Mouse (Mus musculus): Measurements from ENCODE around the gene Gramd1b. TPM values are rescaled to one million over a fixed set of nuclear protein-coding genes. Genes with fewer than 3 reads are reported as not detected.

Gramd1b gene
- polyA plus RNA-seq, 1 experiment from 2014 or later: 2.2 TPM

DNA sequence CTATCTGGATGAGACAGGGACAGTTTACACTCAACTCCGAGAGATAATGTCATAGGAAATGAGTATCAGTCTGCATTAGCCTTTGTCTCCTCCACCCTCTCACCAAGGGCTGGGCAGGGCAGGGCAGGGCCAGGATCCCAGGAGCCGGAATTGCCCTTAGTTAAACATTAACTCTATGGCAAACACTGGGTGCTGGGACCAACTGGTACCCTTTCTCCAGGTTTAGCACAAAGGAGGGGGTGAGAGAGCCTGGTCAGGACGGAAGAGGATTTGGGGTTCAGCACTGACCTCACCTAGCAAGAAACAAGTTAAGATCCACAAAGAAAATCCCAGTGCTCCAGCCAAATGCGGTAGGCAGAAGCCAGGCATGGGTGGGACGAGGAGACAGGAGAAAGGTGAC, 208.0 kb downstream of the Gramd1b start:
- peaks cover 16% of the 10 kb centered on the region; the same call in 1 of the 2 replicates for H3K4me1 ChIP-seq (ENCODE audit: insufficient read depth, low read depth, low read length)
- 45% methylated on average over 5 of the region's 5 CpGs for WGBS
- H3K27ac ChIP-seq (ENCODE audit: low read length): no peak overlapping the region
- no peak overlapping the region for H3K4me3 ChIP-seq (ENCODE audit: low read depth, low read length)
- no peaks in the 10 kb centered on the region for H3K27me3 ChIP-seq (replicated peaks; ENCODE audit: insufficient read depth, low read length)
- peak; percentile 25; the same call in 1 of the 2 replicates for ATAC-seq
- no peaks in the 10 kb centered on the region for H3K36me3 ChIP-seq (ENCODE audit: insufficient read depth, low read length)
- no peak overlapping the region for H3K9ac ChIP-seq (replicated peaks; ENCODE audit: low read depth)
- no peak overlapping the region for H3K4me2 ChIP-seq (replicated peaks; ENCODE audit: low read depth, low read length)
- DNase-seq (ENCODE audit: low spot score): peak; percentile 38
- H3K9me3 ChIP-seq (ENCODE audit: low read length): no peaks in the 10 kb centered on the region
- TF ChIP-seq CTCF (IDR thresholded peaks at IDR 0.05): no peak

DNA sequence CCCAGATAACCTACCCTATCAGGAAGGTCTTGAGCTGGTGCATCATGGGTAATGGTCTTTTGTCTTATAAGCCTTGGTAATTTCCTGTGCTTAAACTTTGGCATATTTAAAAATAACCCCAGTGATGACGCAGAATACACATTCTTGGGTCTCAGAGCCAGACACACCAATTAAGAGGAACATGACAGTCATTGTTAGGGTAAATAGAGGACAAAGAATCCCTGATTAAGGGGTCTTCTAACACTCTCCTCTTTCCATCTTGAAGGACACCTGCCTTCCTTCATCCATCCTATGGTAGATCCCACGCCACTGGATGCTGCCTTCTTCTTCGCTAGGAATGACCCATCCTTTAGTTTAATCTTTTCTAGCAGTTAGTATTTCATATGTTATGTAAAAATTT, 208.8 kb downstream of the Gramd1b start:
- DNase-seq (ENCODE audit: low spot score) (no peak), ATAC-seq (no peak)
- H3K4me3 ChIP-seq (ENCODE audit: low read depth, low read length): no peak overlapping the region
- H3K9me3 ChIP-seq (ENCODE audit: low read length): no peaks in the 10 kb centered on the region
- no peak overlapping the region for H3K4me2 ChIP-seq (replicated peaks; ENCODE audit: low read depth, low read length)
- no peaks in the 10 kb centered on the region for H3K36me3 ChIP-seq (ENCODE audit: insufficient read depth, low read length)
- H3K4me1 ChIP-seq (ENCODE audit: insufficient read depth, low read depth, low read length): peaks cover 16% of the 10 kb centered on the region; the same call in 1 of the 2 replicates
- WGBS: 87% methylated on average over 3 of the region's 3 CpGs
- no peaks in the 10 kb centered on the region for H3K27me3 ChIP-seq (replicated peaks; ENCODE audit: insufficient read depth, low read length)
- H3K27ac ChIP-seq (ENCODE audit: low read length): no peak overlapping the region
- TF ChIP-seq EP300 (IDR thresholded peaks at IDR 0.05) (no peak), CTCF (IDR thresholded peaks at IDR 0.05) (no peak)
- no peak overlapping the region for H3K9ac ChIP-seq (replicated peaks; ENCODE audit: low read depth)

DNA sequence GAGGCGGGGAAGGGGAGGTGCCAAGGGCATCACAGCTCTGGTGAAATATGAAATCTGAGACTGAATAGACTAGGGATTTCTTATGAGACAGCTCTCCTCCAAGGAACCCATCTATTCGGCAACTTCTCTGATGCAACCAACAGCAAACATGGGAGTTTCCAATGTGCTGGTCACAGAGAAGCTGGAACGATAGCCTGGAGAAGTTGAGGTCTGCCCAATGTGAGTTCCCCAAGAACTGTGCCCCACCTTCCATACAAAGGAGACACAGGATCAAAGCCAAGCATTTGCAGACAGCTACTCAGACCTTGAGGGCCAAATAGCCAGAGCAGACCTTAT, 209.5 kb downstream of the Gramd1b start:
- no peak for ATAC-seq
- DNase-seq (ENCODE audit: low spot score): no peak
- 28% methylated on average over 3 of the region's 3 CpGs for WGBS
- Histone ChIP-seq H3K4me2 (replicated peaks; ENCODE audit: low read depth, low read length) (no peak overlapping the region), H3K27me3 (replicated peaks; ENCODE audit: insufficient read depth, low read length) (no peaks in the 10 kb centered on the region), H3K4me3 (ENCODE audit: low read depth, low read length) (no peak overlapping the region), H3K9ac (replicated peaks; ENCODE audit: low read depth) (no peak overlapping the region), H3K27ac (ENCODE audit: low read length) (peak overlapping the region; percentile 40), H3K9me3 (ENCODE audit: low read length) (no peaks in the 10 kb centered on the region), H3K36me3 (ENCODE audit: insufficient read depth, low read length) (no peaks in the 10 kb centered on the region), H3K4me1 (ENCODE audit: insufficient read depth, low read depth, low read length) (peaks cover 16% of the 10 kb centered on the region; the same call in 1 of the 2 replicates)
- TF ChIP-seq EP300 (IDR thresholded peaks at IDR 0.05) (no peak), CTCF (IDR thresholded peaks at IDR 0.05) (no peak)

DNA sequence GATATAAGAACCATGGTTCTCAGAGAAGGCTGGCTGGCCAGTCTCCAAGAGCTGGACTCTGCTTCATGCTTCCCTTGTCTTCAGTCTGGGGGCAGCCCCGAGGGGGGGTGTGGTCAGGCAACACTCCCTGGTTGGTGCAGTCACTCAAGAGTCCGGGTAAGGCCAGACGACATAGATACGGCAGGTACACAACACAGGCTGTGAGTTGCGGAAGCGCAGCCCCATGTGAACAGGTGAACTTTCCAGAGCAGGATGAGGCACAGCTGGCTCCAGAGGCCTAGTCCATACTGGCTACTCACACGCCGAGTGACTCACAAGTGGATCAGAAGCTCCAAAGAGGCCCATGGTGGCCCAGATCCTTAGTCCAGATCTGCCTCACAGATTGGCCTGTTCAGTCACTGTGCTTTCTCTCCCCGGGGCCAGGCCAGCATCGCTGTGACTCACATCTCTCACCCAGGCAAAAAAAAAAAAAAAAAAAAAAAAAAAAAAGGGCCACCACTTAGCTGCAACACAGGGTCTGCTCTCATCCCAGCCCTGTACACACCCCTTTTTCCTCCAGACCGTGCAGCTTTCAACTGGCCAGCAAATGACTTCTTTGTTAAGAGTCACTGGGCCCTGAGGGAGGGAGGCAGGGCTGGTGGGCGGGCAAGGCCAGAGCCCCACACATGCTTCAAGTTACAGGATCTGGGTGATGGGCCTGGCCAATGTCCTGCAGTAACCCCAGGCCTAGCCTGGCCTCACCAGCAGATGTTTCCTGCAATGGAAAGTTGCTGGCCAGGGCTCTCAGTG, 210.1 kb downstream of the Gramd1b start:
- 39% methylated on average over 11 of the region's 12 CpGs for WGBS
- ATAC-seq (peak; percentile 92), DNase-seq (ENCODE audit: low spot score) (peak; percentile 95)
- TF ChIP-seq EP300 (IDR thresholded peaks at IDR 0.05) (peak; percentile 61; the same call in 1 of the 2 replicates), CTCF (IDR thresholded peaks at IDR 0.05) (no peak)
- Histone ChIP-seq H3K9ac (replicated peaks; ENCODE audit: low read depth) (0 out of 2 replicates have a peak overlapping the region, but pooled peaks have one; percentile 23), H3K4me1 (ENCODE audit: insufficient read depth, low read depth, low read length) (peaks cover 16% of the 10 kb centered on the region; the same call in 1 of the 2 replicates), H3K4me3 (ENCODE audit: low read depth, low read length) (no peak overlapping the region), H3K27me3 (replicated peaks; ENCODE audit: insufficient read depth, low read length) (no peaks in the 10 kb centered on the region), H3K36me3 (ENCODE audit: insufficient read depth, low read length) (no peaks in the 10 kb centered on the region), H3K9me3 (ENCODE audit: low read length) (no peaks in the 10 kb centered on the region), H3K27ac (ENCODE audit: low read length) (peak overlapping the region; percentile 69), H3K4me2 (replicated peaks; ENCODE audit: low read depth, low read length) (peak overlapping the region; percentile 30; the same call in 1 of the 2 replicates)

DNA sequence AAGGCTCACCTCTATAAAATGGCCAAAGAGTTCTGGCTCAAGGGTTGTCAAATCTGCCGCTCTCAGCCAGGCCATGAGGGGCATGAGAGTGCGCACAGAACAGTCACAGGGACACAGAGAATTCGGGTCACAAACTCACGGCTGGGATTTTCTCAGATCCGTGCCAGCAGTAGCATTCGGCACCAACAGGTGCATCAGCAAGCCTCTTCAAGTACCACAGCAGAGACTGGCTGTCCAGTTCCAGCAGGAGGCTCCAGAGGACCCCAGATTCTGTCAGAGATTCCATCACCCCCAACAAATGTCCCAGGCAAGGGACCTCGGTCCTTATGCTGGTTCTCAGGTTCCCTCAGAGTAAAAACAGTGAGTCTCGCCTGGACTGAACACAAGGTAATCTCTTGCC, 210.8 kb downstream of the Gramd1b start:
- DNase-seq (ENCODE audit: low spot score): no peak
- no peaks in the 10 kb centered on the region for H3K27me3 ChIP-seq (replicated peaks; ENCODE audit: insufficient read depth, low read length)
- peak overlapping the region; percentile 69 for H3K27ac ChIP-seq (ENCODE audit: low read length)
- peaks cover 16% of the 10 kb centered on the region; the same call in 1 of the 2 replicates for H3K4me1 ChIP-seq (ENCODE audit: insufficient read depth, low read depth, low read length)
- H3K36me3 ChIP-seq (ENCODE audit: insufficient read depth, low read length): no peaks in the 10 kb centered on the region
- no peak overlapping the region for H3K4me2 ChIP-seq (replicated peaks; ENCODE audit: low read depth, low read length)
- H3K9ac ChIP-seq (replicated peaks; ENCODE audit: low read depth): no peak overlapping the region
- WGBS: 80% methylated on average over 8 of the region's 8 CpGs
- TF ChIP-seq EP300 (IDR thresholded peaks at IDR 0.05) (no peak), CTCF (IDR thresholded peaks at IDR 0.05) (no peak; the same call in 1 of the 2 replicates)
- H3K4me3 ChIP-seq (ENCODE audit: low read depth, low read length): no peak overlapping the region
- H3K9me3 ChIP-seq (ENCODE audit: low read length): no peaks in the 10 kb centered on the region
- ATAC-seq: no peak

DNA sequence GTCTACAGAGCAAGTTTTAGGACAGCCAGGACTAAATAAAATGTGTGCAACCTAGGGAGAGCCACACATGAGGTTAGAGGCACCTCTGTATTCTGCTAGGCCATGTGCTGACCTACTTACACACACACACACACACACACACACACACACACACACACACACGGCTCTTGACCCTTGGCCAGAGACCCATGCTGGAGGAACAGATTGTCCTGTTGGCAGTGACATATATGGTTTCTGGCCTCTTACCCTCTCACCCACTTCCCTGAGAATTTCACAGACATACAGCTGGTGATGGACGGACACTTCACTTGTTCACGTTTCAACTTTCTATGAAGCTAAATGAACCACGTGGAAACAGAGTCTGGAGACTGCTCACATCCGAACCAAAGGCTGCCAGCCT, 212.4 kb downstream of the Gramd1b start:
- Histone ChIP-seq H3K4me1 (ENCODE audit: insufficient read depth, low read depth, low read length) (peaks cover 16% of the 10 kb centered on the region; the same call in 1 of the 2 replicates), H3K27ac (ENCODE audit: low read length) (no peak overlapping the region), H3K36me3 (ENCODE audit: insufficient read depth, low read length) (no peaks in the 10 kb centered on the region), H3K27me3 (replicated peaks; ENCODE audit: insufficient read depth, low read length) (no peaks in the 10 kb centered on the region), H3K4me2 (replicated peaks; ENCODE audit: low read depth, low read length) (no peak overlapping the region), H3K9ac (replicated peaks; ENCODE audit: low read depth) (no peak overlapping the region), H3K9me3 (ENCODE audit: low read length) (no peaks in the 10 kb centered on the region), H3K4me3 (ENCODE audit: low read depth, low read length) (no peak overlapping the region)
- TF ChIP-seq CTCF (IDR thresholded peaks at IDR 0.05) (no peak), EP300 (IDR thresholded peaks at IDR 0.05) (no peak)
- 75% methylated on average over 5 of the region's 5 CpGs for WGBS
- no peak for DNase-seq (ENCODE audit: low spot score)
- no peak for ATAC-seq
